Mouse (Mus musculus): ENCODE data around the gene Syt13. TPM values are rescaled to one million over a fixed set of nuclear protein-coding genes. Genes with fewer than 3 reads are reported as not detected.

The Syt13 gene
- polyA plus RNA-seq, 1 experiment from 2014 or later: 33.3 TPM

GRCm38 (mm10) chr2:92971069-92971468 is 56.2 kb downstream of the Syt13 start:
- Histone ChIP-seq H3K4me1 (peaks cover 5% of the 10 kb centered on the region; the same call in 1 of the 2 replicates), H3K4me2 (replicated peaks) (no peak overlapping the region), H3K4me3 (no peak overlapping the region), H3K9ac (replicated peaks) (no peak overlapping the region), H3K27me3 (no peaks in the 10 kb centered on the region), H3K9me3 (no peaks in the 10 kb centered on the region), H3K36me3 (peaks cover 39% of the 10 kb centered on the region), H3K27ac (replicated peaks) (no peak overlapping the region)
- 87% methylated on average over 9 of the region's 9 CpGs for WGBS
- no peak for ATAC-seq (ENCODE audit: low FRiP score, low read depth)

- H3K36me3 ChIP-seq: peaks cover 44% of the 10 kb centered on the region
- no peak overlapping the region for H3K4me2 ChIP-seq (replicated peaks)
- H3K4me3 ChIP-seq: no peak overlapping the region
- H3K9ac ChIP-seq (replicated peaks): no peak overlapping the region
- WGBS: 89% methylated on average over 8 of the region's 8 CpGs
- peaks cover 5% of the 10 kb centered on the region; the same call in 1 of the 2 replicates for H3K4me1 ChIP-seq
- ATAC-seq (ENCODE audit: low FRiP score, low read depth): no peak
- H3K9me3 ChIP-seq: no peaks in the 10 kb centered on the region
- no peaks in the 10 kb centered on the region for H3K27me3 ChIP-seq
- H3K27ac ChIP-seq (replicated peaks): no peak overlapping the region
Measured at GRCm38 (mm10) chr2:92971536-92971935, 56.6 kb downstream of the Syt13 start.

GRCm38 (mm10) chr2:92972071-92972470 is 57.2 kb downstream of the Syt13 start:
- H3K9ac ChIP-seq (replicated peaks): no peak overlapping the region
- WGBS: 93% methylated on average over 17 of the region's 17 CpGs
- no peak overlapping the region for H3K4me2 ChIP-seq (replicated peaks)
- no peaks in the 10 kb centered on the region for H3K27me3 ChIP-seq
- no peak for ATAC-seq (ENCODE audit: low FRiP score, low read depth)
- no peak overlapping the region for H3K27ac ChIP-seq (replicated peaks)
- H3K9me3 ChIP-seq: no peaks in the 10 kb centered on the region
- H3K4me3 ChIP-seq: no peak overlapping the region
- peaks cover 4% of the 10 kb centered on the region; the same call in 1 of the 2 replicates for H3K4me1 ChIP-seq
- peaks cover 46% of the 10 kb centered on the region for H3K36me3 ChIP-seq

DNA sequence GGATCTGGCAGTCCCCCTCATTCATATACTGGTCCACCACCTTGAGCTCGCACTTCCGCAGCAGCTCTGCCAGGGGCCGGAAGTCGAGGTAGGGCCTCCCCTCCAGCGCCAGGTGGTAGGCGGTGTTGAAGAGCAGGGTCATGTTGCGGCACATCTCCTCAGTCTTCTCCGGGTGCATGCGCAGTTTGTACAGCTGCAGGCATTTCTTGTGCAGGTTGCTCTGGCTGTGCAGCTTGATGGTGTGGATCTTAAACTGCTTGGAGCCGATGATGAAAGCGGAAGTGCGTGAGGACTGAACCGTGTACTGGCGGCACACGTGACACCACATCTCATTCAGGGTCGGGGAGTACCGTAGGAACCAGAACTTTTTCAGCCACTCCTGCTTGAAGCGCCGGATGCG is 58.7 kb downstream of the Syt13 start:
- H3K27me3 ChIP-seq: no peaks in the 10 kb centered on the region
- H3K27ac ChIP-seq (replicated peaks): no peak overlapping the region
- WGBS: 97% methylated on average over 20 of the region's 20 CpGs
- no peak overlapping the region for H3K9ac ChIP-seq (replicated peaks)
- no peak overlapping the region for H3K4me3 ChIP-seq
- no peaks in the 10 kb centered on the region for H3K9me3 ChIP-seq
- no peaks in the 10 kb centered on the region for H3K4me1 ChIP-seq
- no peak for ATAC-seq (ENCODE audit: low FRiP score, low read depth)
- peaks cover 51% of the 10 kb centered on the region for H3K36me3 ChIP-seq
- no peak overlapping the region for H3K4me2 ChIP-seq (replicated peaks)

GRCm38 (mm10) chr2:92975031-92975790 is 60.3 kb downstream of the Syt13 start:
- WGBS: 69% methylated on average over 14 of the region's 14 CpGs
- peaks cover 63% of the 10 kb centered on the region for H3K36me3 ChIP-seq
- no peak overlapping the region for H3K4me3 ChIP-seq

DNA sequence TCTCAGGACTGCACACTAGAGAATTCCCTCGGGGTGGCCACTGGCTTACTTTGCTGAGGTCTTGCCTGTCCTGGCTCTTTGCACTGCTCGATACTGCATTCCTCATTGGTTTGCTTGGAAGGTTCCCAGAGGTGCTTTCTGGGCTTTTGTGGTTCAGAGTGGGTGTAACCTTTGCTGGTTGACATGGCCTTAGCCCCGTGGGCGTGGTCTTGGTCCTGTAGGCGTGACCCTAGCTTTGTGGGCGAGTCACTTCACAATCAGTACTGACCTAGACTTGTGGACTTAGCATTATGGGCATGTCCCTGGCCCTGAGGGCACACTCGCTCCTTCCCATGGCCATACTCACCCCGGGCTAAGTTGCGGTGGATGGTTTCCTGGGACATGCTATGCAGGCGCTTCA is 65.3 kb downstream of the Syt13 start:
- Histone ChIP-seq H3K4me3 (no peak overlapping the region), H3K9me3 (no peaks in the 10 kb centered on the region), H3K36me3 (peaks cover 34% of the 10 kb centered on the region), H3K4me2 (replicated peaks) (no peak overlapping the region), H3K27ac (replicated peaks) (no peak overlapping the region), H3K27me3 (no peaks in the 10 kb centered on the region), H3K9ac (replicated peaks) (no peak overlapping the region), H3K4me1 (no peaks in the 10 kb centered on the region)
- WGBS: 90% methylated on average over 10 of the region's 10 CpGs
- ATAC-seq (ENCODE audit: low FRiP score, low read depth): no peak

More at GRCm38 (mm10) chr2:92975031-92975790, 60.3 kb downstream of the Syt13 start:
- H3K9me3 ChIP-seq: no peaks in the 10 kb centered on the region
- H3K4me2 ChIP-seq (replicated peaks): no peak overlapping the region
- no peak overlapping the region for H3K27ac ChIP-seq (replicated peaks)
- no peaks in the 10 kb centered on the region for H3K27me3 ChIP-seq
- no peak for ATAC-seq (ENCODE audit: low FRiP score, low read depth)
- H3K4me1 ChIP-seq: no peaks in the 10 kb centered on the region
- H3K9ac ChIP-seq (replicated peaks): no peak overlapping the region

DNA sequence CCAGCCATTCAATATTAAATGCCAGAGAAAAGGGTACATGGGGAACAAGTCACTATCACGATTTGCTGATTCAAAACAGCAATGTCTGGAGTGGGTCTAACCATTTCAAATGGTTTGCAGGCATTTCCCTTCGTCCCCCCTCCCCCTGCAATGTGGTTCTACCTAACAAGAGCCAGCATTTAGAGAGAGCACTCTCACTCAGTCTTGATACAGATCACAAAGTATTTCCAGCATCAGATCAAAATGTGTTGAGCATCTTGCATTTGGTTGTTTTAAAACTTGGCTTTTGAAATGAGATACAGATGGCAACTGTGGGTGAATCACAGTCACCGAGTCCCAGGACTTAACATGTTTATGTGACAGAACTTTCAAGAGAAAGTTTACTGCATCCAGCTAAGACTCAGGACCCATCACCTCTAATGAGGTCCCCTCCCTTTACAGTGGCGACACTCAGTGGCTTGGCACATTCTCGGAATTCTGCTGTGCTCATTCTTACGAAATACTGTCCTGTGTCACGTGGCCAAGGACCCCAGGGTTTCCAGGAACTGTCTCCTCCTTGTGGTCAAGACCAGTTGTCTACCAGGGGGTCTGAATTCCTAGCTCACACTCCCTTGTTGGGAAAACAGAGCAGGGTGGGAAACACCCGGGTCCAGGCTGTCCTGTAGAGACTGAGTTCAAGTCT is 67.8 kb downstream of the Syt13 start:
- 85% methylated on average over 8 of the region's 8 CpGs for WGBS
- H3K4me1 ChIP-seq: no peaks in the 10 kb centered on the region
- H3K4me3 ChIP-seq: no peak overlapping the region
- H3K9me3 ChIP-seq: no peaks in the 10 kb centered on the region
- no peak overlapping the region for H3K9ac ChIP-seq (replicated peaks)
- H3K27me3 ChIP-seq: no peaks in the 10 kb centered on the region
- peaks cover 28% of the 10 kb centered on the region for H3K36me3 ChIP-seq
- no peak overlapping the region for H3K4me2 ChIP-seq (replicated peaks)
- no peak overlapping the region for H3K27ac ChIP-seq (replicated peaks)
- ATAC-seq (ENCODE audit: low FRiP score, low read depth): no peak

- H3K4me3 ChIP-seq: no peak overlapping the region
- ATAC-seq (ENCODE audit: low FRiP score, low read depth): no peak
- no peaks in the 10 kb centered on the region for H3K9me3 ChIP-seq
- no peak overlapping the region for H3K9ac ChIP-seq (replicated peaks)
- no peaks in the 10 kb centered on the region for H3K27me3 ChIP-seq
- H3K36me3 ChIP-seq: peaks cover 26% of the 10 kb centered on the region
- H3K27ac ChIP-seq (replicated peaks): no peak overlapping the region
- H3K4me2 ChIP-seq (replicated peaks): no peak overlapping the region
- WGBS: 88% methylated on average over 4 of the region's 4 CpGs
- H3K4me1 ChIP-seq: peaks cover 3% of the 10 kb centered on the region
Measured at GRCm38 (mm10) chr2:92983273-92983620, 68.3 kb downstream of the Syt13 start.

GRCm38 (mm10) chr2:92984321-92985108 is 69.6 kb downstream of the Syt13 start:
- ATAC-seq (ENCODE audit: low FRiP score, low read depth): no peak
- H3K36me3 ChIP-seq: peaks cover 14% of the 10 kb centered on the region; the same call in 1 of the 2 replicates
- H3K4me3 ChIP-seq: no peak overlapping the region
- H3K9ac ChIP-seq (replicated peaks): no peak overlapping the region
- H3K27ac ChIP-seq (replicated peaks): no peak overlapping the region
- H3K4me1 ChIP-seq: peaks cover 11% of the 10 kb centered on the region
- 89% methylated on average over 7 of the region's 7 CpGs for WGBS
- no peaks in the 10 kb centered on the region for H3K9me3 ChIP-seq
- H3K4me2 ChIP-seq (replicated peaks): no peak overlapping the region
- no peaks in the 10 kb centered on the region for H3K27me3 ChIP-seq

DNA sequence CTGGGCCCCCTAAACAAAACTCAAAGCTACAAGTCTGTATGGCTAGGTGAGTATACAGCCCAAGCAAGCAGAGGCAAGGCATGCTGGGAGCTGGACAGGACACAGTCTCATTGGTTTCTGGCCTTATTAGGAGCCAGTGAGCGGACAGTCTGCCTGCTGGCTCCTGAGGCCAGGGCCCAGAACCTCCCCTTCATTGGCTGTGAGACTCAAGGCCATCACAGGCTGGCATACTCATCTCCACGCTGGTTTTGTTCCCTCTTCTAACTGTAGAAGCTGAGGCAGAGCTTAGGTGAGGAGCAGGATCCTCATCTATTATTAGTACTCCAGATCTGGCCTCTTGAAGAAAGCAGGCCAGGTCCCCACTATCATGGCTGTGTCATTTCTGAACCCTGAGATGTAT is 70.3 kb downstream of the Syt13 start:
- no peak for ATAC-seq (ENCODE audit: low FRiP score, low read depth)
- no peaks in the 10 kb centered on the region for H3K27me3 ChIP-seq
- no peak overlapping the region for H3K4me3 ChIP-seq
- no peak overlapping the region for H3K27ac ChIP-seq (replicated peaks)
- peaks cover 11% of the 10 kb centered on the region for H3K4me1 ChIP-seq
- no peaks in the 10 kb centered on the region for H3K9me3 ChIP-seq
- H3K4me2 ChIP-seq (replicated peaks): no peak overlapping the region
- WGBS: 89% methylated on average over 2 of the region's 2 CpGs
- peaks cover 11% of the 10 kb centered on the region; the same call in 1 of the 2 replicates for H3K36me3 ChIP-seq
- H3K9ac ChIP-seq (replicated peaks): no peak overlapping the region

- Histone ChIP-seq H3K9me3 (no peaks in the 10 kb centered on the region), H3K9ac (replicated peaks) (no peak overlapping the region), H3K4me2 (replicated peaks) (no peak overlapping the region), H3K27ac (replicated peaks) (no peak overlapping the region), H3K36me3 (0 out of 2 replicates have a peak, but pooled peaks cover 7% of the 10 kb centered on the region), H3K4me3 (no peak overlapping the region), H3K4me1 (peaks cover 14% of the 10 kb centered on the region), H3K27me3 (no peaks in the 10 kb centered on the region)
- ATAC-seq (ENCODE audit: low FRiP score, low read depth): no peak
- WGBS: 64% methylated on average over 7 of the region's 7 CpGs
Measured at GRCm38 (mm10) chr2:92985600-92985999, 70.7 kb downstream of the Syt13 start.

- H3K4me2 ChIP-seq (replicated peaks): no peak overlapping the region
- no peak overlapping the region for H3K9ac ChIP-seq (replicated peaks)
- ATAC-seq (ENCODE audit: low FRiP score, low read depth): no peak
- peaks cover 18% of the 10 kb centered on the region for H3K4me1 ChIP-seq
- no peaks in the 10 kb centered on the region for H3K27me3 ChIP-seq
- H3K9me3 ChIP-seq: no peaks in the 10 kb centered on the region
- H3K27ac ChIP-seq (replicated peaks): no peak overlapping the region
- H3K4me3 ChIP-seq: no peak overlapping the region
- 86% methylated on average over 7 of the region's 7 CpGs for WGBS
- H3K36me3 ChIP-seq: peaks cover 15% of the 10 kb centered on the region; the same call in 1 of the 2 replicates
Measured at GRCm38 (mm10) chr2:92987108-92987618, 72.3 kb downstream of the Syt13 start.

Measured in midbrain, embryonic 12.5 days (tissue).